Mouse (Mus musculus): ENCODE measurements around the gene Tifab. TPM values are rescaled to one million over a fixed set of nuclear protein-coding genes. Genes with fewer than 3 reads are reported as not detected.

Gene Tifab
- total and polyA plus RNA-seq, 3 experiments: 1.9 to 6.7 (median 4.7) TPM

- in situ Hi-C loops (cut with MboI; ENCODE audit: low pct_ligation_motif_present, low pct_unique_long_range_greater_than_20kb, low sequenced_read_pairs): no loop called here
- Histone ChIP-seq H3K4me1 (ENCODE audit: control insufficient read depth in 1 of 2, insufficient read depth in 2 of 2) (peaks cover 11 to 36% of the 10 kb centered on the region in 2 experiments), H3K27me3 (replicated peaks) (no peaks in the 10 kb centered on the region), H3K9ac (ENCODE audit: insufficient read depth, low read depth) (no peak overlapping the region), H3K4me2 (ENCODE audit: insufficient read depth, low read depth, poor library complexity, severe bottlenecking) (no peak overlapping the region), H3K79me2 (replicated peaks; ENCODE audit: control insufficient read depth, extremely low read depth, insufficient read depth, poor library complexity, severe bottlenecking) (peaks cover 33% of the 10 kb centered on the region), H3K27ac (ENCODE audit: insufficient read depth, low read depth) (no peak overlapping the region), H3K4me3 (replicated peaks in 1 of 3; ENCODE audit: low read depth in 2 of 3, low read length in 2 of 3, poor library complexity in 1 of 3) (no peak overlapping the region), H3K9me3 (replicated peaks; ENCODE audit: low read length) (no peaks in the 10 kb centered on the region), H3K36me3 (replicated peaks in 1 of 2; ENCODE audit: control insufficient read depth in 1 of 2, insufficient read depth in 1 of 2, low read length in 1 of 2) (peaks cover 44 to 80% of the 10 kb centered on the region in 2 experiments)
- TF ChIP-seq ZNF384 (IDR thresholded peaks at IDR 0.05; ENCODE audit: low read depth, low read length) (no peak), MEF2A (IDR thresholded peaks at IDR 0.05; ENCODE audit: borderline replicate concordance, low read depth, low read length) (no peak), CTCF (conservative IDR thresholded peaks at IDR 0.05 in 1 of 2, IDR thresholded peaks at IDR 0.05 in 1 of 2; ENCODE audit: low read depth in 2 of 2, low read length in 2 of 2) (no peak), NRF1 (IDR thresholded peaks at IDR 0.05; ENCODE audit: low read depth, low read length) (no peak), GABPA (IDR thresholded peaks at IDR 0.05; ENCODE audit: insufficient replicate concordance, low read depth, low read length) (no peak), CHD1 (IDR thresholded peaks at IDR 0.05; ENCODE audit: low read depth, low read length) (no peak), TCF12 (IDR thresholded peaks at IDR 0.05; ENCODE audit: low read depth, low read length) (no peak), KAT2A (IDR thresholded peaks at IDR 0.05; ENCODE audit: insufficient replicate concordance, low read length) (no peak), MAX (IDR thresholded peaks at IDR 0.05; ENCODE audit: low read length) (no peak), EP300 (IDR thresholded peaks at IDR 0.05; ENCODE audit: low read length) (no peak), PAX5 (IDR thresholded peaks at IDR 0.05; ENCODE audit: low read length) (no peak), SMC3 (IDR thresholded peaks at IDR 0.05; ENCODE audit: low read depth, low read length) (no peak), USF1 (IDR thresholded peaks at IDR 0.05; ENCODE audit: low read depth, low read length) (no peak), MYC (IDR thresholded peaks at IDR 0.05; ENCODE audit: low read depth, low read length) (no peak), RAD21 (IDR thresholded peaks at IDR 0.05; ENCODE audit: low read depth, low read length) (no peak), ZC3H11A (IDR thresholded peaks at IDR 0.05; ENCODE audit: low read depth, low read length) (no peak), E2F4 (IDR thresholded peaks at IDR 0.05; ENCODE audit: insufficient replicate concordance, low read depth, low read length) (no peak), ZMIZ1 (IDR thresholded peaks at IDR 0.05; ENCODE audit: low read depth, low read length) (no peak), MAZ (IDR thresholded peaks at IDR 0.05; ENCODE audit: low read depth, low read length) (no peak)
- DNase-seq (ENCODE audit: extremely low read depth): no peak
- dilution Hi-C loops (cut with MboI; ENCODE audit: extremely low pct_ligation_motif_present, extremely low pct_unique_long_range_greater_than_20kb, low sequenced_read_pairs): no loop called here
Observed at GRCm38 (mm10) chr13:56129014-56129413, 49.7 kb downstream of the Tifab start.

- dilution Hi-C loops (cut with MboI; ENCODE audit: extremely low pct_ligation_motif_present, extremely low pct_unique_long_range_greater_than_20kb, low sequenced_read_pairs) (no loop called here), in situ Hi-C loops (cut with MboI; ENCODE audit: low pct_ligation_motif_present, low pct_unique_long_range_greater_than_20kb, low sequenced_read_pairs) (no loop called here)
- no peak overlapping the region for H3K4me2 ChIP-seq (ENCODE audit: insufficient read depth, low read depth, poor library complexity, severe bottlenecking)
- H3K27ac ChIP-seq (ENCODE audit: insufficient read depth, low read depth): no peak overlapping the region
- no peaks in the 10 kb centered on the region for H3K9me3 ChIP-seq (replicated peaks; ENCODE audit: low read length)
- no peak for TF ChIP-seq ZMIZ1 (IDR thresholded peaks at IDR 0.05; ENCODE audit: low read depth, low read length)
- TF ChIP-seq BHLHE40 (IDR thresholded peaks at IDR 0.05; ENCODE audit: low read depth, low read length): no peak
- no peak for TF ChIP-seq E2F4 (IDR thresholded peaks at IDR 0.05; ENCODE audit: insufficient replicate concordance, low read depth, low read length)
- no peak for TF ChIP-seq POLR2AphosphoS2 (IDR thresholded peaks at IDR 0.05; ENCODE audit: low read depth, low read length)
- no peak for TF ChIP-seq ZNF384 (IDR thresholded peaks at IDR 0.05; ENCODE audit: low read depth, low read length)
- TF ChIP-seq ELF1 (IDR thresholded peaks at IDR 0.05; ENCODE audit: low read depth, low read length): no peak
- no peak for TF ChIP-seq MEF2A (IDR thresholded peaks at IDR 0.05; ENCODE audit: borderline replicate concordance, low read depth, low read length)
- no peak for TF ChIP-seq UBTF (IDR thresholded peaks at IDR 0.05; ENCODE audit: low read depth, low read length)
- no peak for TF ChIP-seq JUN (IDR thresholded peaks at IDR 0.05; ENCODE audit: insufficient read depth, low read depth, low read length)
- TF ChIP-seq POLR2A (IDR thresholded peaks at IDR 0.05; ENCODE audit: low read depth, low read length): no peak
- no peak for TF ChIP-seq NELFE (IDR thresholded peaks at IDR 0.05; ENCODE audit: low read depth, low read length)
- TF ChIP-seq IRF4 (IDR thresholded peaks at IDR 0.05; ENCODE audit: low read depth, low read length): no peak
- TF ChIP-seq TBP (conservative IDR thresholded peaks at IDR 0.05; ENCODE audit: low read depth, low read length): no peak
- no peak for TF ChIP-seq RCOR1 (conservative IDR thresholded peaks at IDR 0.05; ENCODE audit: low read depth, low read length)
- no peak for TF ChIP-seq GABPA (IDR thresholded peaks at IDR 0.05; ENCODE audit: insufficient replicate concordance, low read depth, low read length)
- no peak for TF ChIP-seq CHD2 (IDR thresholded peaks at IDR 0.05; ENCODE audit: low read length)
- TF ChIP-seq ZC3H11A (IDR thresholded peaks at IDR 0.05; ENCODE audit: low read depth, low read length): no peak
- TF ChIP-seq CHD1 (IDR thresholded peaks at IDR 0.05; ENCODE audit: low read depth, low read length): no peak
- TF ChIP-seq MAX (IDR thresholded peaks at IDR 0.05; ENCODE audit: low read length): no peak
- no peak for TF ChIP-seq MYC (IDR thresholded peaks at IDR 0.05; ENCODE audit: low read depth, low read length)
- H3K4me1 ChIP-seq (ENCODE audit: control insufficient read depth in 1 of 2, insufficient read depth in 2 of 2): peaks cover 0 to 6% of the 10 kb centered on the region in 2 experiments; a peak in 2 of 4 replicates
- no peak overlapping the region for H3K9ac ChIP-seq (ENCODE audit: insufficient read depth, low read depth)
- no peaks in the 10 kb centered on the region for H3K27me3 ChIP-seq (replicated peaks)
- DNase-seq (ENCODE audit: extremely low read depth): no peak
- peaks cover 4% of the 10 kb centered on the region for H3K79me2 ChIP-seq (replicated peaks; ENCODE audit: control insufficient read depth, extremely low read depth, insufficient read depth, poor library complexity, severe bottlenecking)
- peaks cover 63 to 90% of the 10 kb centered on the region in 2 experiments for H3K36me3 ChIP-seq (replicated peaks in 1 of 2; ENCODE audit: control insufficient read depth in 1 of 2, insufficient read depth in 1 of 2, low read length in 1 of 2)
- no peak overlapping the region for H3K4me3 ChIP-seq (replicated peaks in 1 of 3; ENCODE audit: low read depth in 2 of 3, low read length in 2 of 3, poor library complexity in 1 of 3)
Observed at GRCm38 (mm10) chr13:56125632-56126031, 53.1 kb downstream of the Tifab start.

Data from CH12.LX (cell line).